Mouse (Mus musculus) right cerebral cortex, adult 2 months (tissue): ENCODE measurements at regions not wholly inside any gene's neighbourhood (a gene's known extent, or its start where the extent isn't known, plus 50 kb on each side); places are given as distances from the start of the nearest gene placed in this dataset.
A peak's percentile ranks its signal among the peaks of the same experiment; 100 is the strongest.
"Not testable (repeated sequence)": the region's sequence is repeated elsewhere in the genome, so short reads cannot be mapped to it uniquely, and the experiment has no call there.

Experiments used
- DNase-seq, 2 experiments: peaks; one replicate each; pipeline ENCODE4 v3.0.0; 2021 to 2022; ENCODE audit warnings: low spot score in 2 of 2

- peak; percentile 2 to 4 for DNase-seq
Observed at GRCm38 (mm10) chr4:25065347-25065746, 99.1 kb downstream of the Gpr63 start.

- DNase-seq = not testable (repeated sequence)
Observed at GRCm38 (mm10) chr4:25092731-25093130, 126.5 kb downstream of the Gpr63 start.

GRCm38 (mm10) chr4:25101526-25101925, 135.3 kb downstream of the Gpr63 start:
- DNase-seq = no peak

GRCm38 (mm10) chr4:25141259-25141658, 101.4 kb downstream of the Fhl5 start:
- no peak for DNase-seq
